Mouse (Mus musculus): ENCODE results near the gene Rorb. TPM values are rescaled to one million over a fixed set of nuclear protein-coding genes. Genes with fewer than 3 reads are reported as not detected.

The Rorb gene
- not detected in 3 replicates for total RNA-seq (2017)

DNA sequence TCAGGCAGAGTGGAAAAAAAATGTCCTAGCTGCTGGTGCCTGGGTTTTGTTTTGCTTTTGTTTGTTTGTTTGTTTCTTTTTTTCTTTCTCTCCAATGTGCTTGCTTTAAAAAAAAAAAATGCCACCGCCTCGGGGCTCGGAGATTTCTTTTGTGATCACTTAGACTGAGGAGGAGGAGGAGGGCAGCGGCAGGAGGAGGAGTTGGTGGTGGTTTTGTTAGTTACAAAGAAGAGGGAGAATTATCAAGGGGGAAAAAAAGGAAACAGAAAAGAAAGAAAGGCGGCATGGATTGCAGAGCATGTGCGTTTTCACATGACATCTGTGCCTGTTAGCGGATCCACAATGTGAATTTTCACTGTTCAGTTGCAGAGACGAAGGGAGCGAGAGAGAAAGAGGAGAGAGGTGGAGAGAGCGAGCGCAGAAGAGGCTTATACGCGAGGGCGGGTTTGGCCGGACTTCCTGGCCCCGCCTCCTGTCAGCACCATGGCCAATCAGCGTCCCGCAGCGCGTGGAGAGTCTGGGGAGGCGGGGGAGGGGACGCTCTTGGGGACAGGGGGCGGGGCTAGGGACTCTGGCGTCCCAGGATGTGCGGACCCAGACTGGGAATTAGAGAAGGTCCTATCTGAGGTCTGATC is at the start of gene Rorb:
Rorb (minus strand) TSS at position 404 of the 635 bp plus-strand sequence.
- ATAC-seq (replicated peaks; ENCODE audit: insufficient number of reproducible peaks, low FRiP score, low TSS enrichment, poor library complexity, severe bottlenecking), result no peak

DNA sequence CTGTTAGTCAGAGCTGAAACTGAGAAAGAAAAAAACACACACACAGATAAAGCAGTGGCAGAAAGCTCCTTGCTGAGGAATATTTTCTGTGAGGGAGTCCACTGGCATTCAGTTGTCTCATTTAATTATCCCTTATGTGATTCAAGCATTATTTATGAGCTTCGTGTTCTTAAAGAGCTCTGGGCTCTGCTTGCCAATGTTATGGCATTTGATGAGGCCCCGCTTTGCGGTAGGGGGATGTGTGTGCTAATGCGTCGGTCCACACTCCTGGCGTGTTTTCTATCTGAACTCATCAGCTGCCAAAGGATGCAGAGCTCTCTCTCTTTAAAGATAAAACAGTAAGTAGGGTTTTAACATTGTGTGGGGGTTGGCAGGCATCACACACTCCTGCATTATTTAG is 37.9 kb upstream of the Rorb start:
- no peak for ATAC-seq (replicated peaks; ENCODE audit: insufficient number of reproducible peaks, low FRiP score, low TSS enrichment, poor library complexity, severe bottlenecking)

DNA sequence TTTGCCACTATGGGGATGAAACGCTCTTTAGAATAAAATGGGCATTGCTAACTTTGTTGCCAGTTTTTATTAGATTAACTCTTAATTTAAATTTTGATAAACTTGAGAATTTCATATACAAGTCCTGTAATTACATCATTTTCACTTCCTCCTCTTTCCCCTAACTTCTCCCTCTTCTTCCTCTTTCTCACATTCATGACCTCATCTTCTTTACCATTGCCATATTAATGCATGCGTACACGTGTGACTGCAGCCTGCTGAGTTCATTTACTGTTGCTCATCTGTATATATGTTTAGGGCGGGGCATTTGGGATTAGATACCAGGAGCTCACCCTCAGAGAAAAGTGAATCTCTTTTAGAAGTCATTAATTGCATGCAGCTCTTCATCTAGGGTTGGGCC is 33.5 kb upstream of the Rorb start:
- ATAC-seq (replicated peaks; ENCODE audit: insufficient number of reproducible peaks, low FRiP score, low TSS enrichment, poor library complexity, severe bottlenecking), result no peak

DNA sequence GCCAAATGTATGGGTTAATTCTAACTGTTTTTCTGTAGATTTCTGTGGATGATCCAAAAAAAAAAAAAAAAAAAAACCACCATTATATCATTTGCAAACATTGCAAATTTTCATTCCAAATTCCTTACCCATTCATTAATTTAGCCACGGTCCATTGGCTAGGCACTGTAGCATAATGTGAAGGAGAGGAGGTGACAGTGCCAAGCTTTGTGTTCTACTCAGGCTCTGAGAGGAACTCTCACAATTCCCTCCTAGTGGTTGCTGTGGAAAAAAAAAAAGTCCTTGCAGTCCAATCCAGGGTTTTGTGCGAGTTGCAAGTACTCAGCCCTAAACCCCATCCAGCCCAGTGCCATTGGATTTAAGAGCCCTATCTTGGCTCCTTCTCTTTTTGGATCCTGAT is 25.9 kb upstream of the Rorb start:
- no peak for ATAC-seq (replicated peaks; ENCODE audit: insufficient number of reproducible peaks, low FRiP score, low TSS enrichment, poor library complexity, severe bottlenecking)

DNA sequence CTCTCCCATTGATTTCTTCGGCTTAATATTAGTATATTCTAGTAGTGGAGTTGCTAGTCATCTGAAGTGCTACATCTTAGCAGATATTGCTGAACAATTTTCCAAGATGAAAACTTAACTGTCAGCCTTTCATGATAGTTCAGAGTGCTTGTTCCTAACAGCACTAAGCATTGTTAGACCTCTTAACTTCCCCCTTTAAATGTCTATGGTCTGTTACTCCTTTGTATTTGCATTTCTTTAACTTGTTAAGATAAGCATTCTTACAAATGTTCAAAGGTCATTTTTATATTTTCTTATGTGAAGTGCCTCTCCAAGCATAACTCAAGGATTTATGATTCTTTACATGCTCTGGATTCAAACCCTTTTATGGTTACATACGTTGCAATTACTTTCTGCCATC is 24.8 kb upstream of the Rorb start:
- ATAC-seq (replicated peaks; ENCODE audit: insufficient number of reproducible peaks, low FRiP score, low TSS enrichment, poor library complexity, severe bottlenecking), result no peak

DNA sequence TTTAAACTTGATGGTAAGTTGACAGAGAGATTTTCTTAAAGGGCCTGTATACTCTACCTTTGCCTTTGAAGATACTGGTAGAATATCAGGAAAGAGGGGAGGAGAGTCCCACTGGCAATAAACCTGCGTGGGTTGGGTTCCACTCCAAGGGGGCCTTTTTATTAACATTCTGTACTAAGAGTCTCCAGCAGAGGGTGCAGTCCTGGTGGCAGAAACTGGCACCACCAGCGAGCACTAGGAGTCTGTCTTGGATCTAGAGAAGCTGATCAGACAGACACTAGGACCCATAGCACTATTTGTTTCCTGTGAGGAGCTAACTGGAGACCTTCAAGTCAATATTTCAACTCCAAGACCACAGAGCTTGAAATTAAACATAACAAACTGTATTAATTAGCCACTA is 11.3 kb upstream of the Rorb start:
- no peak for ATAC-seq (replicated peaks; ENCODE audit: insufficient number of reproducible peaks, low FRiP score, low TSS enrichment, poor library complexity, severe bottlenecking)

DNA sequence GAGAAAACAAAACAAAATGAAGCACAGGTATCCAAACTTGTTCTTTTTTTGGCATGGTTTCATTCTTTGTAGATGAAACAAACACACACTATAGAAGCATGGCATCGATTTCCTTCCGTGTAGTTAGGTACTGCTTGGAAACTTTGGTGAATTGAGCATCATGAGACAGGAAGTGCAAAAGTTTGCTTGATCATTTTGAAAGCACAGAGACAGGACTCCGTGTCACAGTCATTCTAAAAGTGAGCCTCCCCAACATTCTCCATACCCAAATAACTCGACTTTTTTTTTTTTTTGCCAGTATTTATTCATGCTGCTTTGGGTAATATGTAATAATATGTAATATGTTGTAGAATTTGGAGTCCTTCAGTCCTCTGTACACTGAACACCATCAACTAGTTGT is 1.2 kb upstream of the Rorb start:
- no peak for ATAC-seq (replicated peaks; ENCODE audit: insufficient number of reproducible peaks, low FRiP score, low TSS enrichment, poor library complexity, severe bottlenecking)

DNA sequence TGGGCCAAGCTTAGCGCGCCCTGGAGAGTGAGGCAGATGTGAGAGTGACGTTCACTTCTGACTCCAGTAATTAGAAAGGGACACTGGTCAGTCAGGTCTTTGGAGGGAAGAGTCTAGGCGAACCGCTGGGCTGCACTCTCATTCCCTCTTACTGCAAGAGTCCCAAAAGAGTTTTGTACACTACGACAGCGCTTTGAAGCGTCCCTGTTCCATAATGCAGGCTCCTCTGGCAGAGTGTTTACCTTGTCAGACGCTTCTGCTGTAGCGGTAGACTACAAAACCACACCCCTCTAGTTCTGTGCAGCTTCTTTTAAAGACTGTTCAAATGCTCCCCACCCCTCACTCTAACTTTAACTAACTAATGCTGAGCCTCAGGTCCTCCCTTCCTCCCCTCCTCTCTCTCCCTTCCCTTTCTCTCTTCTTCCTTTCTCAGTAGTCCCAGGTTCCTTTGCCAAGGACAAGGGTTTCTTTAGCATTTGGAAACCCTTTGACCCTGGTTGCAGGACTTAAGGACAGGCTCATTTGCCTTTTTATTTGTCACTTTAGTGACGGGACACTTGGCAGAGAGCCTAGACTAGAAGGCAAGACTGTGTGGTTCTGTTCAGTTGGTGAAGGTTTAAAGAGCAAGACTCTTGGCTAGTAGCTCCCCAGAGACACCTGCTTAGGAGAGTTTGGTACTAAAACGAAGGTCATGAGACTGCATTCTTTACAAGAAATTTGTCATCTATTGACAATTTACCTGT is 603 bp upstream of the Rorb start:
- ATAC-seq (replicated peaks; ENCODE audit: insufficient number of reproducible peaks, low FRiP score, low TSS enrichment, poor library complexity, severe bottlenecking), result no peak

DNA sequence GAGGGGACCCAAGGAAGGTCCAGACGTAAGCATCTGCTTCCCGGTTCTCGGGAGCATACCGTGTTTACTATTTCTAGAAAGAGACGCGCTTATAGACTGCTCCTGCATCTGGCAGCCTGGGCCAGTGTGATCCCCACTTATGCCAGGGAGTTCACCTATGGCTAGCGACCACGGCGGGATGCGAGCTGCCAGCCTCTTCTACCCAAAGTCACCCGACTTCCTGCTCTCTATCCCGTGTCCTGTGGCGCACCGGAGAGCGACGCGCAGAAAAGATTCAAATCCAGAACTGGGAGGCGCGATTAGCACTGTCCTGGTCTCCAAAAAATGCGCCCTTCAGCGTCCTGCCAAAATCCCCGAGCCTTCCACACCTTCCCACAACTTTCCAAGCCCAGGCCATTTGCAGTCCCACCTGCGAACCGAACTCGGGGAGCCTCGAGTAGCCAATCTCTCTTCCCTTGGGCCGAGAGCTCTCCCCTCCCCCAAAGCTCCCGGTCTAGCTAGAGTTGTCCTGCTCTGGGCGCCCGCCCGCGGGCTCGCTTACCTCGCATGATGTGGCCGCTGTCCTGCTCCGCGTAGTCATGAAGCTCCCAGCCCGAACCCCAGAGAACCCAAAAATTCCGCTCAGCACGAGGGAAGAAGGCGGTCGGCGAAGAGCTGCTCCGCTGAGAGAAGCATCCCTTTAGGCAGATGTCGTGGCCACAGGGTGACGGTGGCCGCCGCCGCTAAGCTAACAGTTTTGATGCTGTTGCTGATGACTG is 806 bp downstream of the Rorb start:
- ATAC-seq (replicated peaks; ENCODE audit: insufficient number of reproducible peaks, low FRiP score, low TSS enrichment, poor library complexity, severe bottlenecking), result no peak

DNA sequence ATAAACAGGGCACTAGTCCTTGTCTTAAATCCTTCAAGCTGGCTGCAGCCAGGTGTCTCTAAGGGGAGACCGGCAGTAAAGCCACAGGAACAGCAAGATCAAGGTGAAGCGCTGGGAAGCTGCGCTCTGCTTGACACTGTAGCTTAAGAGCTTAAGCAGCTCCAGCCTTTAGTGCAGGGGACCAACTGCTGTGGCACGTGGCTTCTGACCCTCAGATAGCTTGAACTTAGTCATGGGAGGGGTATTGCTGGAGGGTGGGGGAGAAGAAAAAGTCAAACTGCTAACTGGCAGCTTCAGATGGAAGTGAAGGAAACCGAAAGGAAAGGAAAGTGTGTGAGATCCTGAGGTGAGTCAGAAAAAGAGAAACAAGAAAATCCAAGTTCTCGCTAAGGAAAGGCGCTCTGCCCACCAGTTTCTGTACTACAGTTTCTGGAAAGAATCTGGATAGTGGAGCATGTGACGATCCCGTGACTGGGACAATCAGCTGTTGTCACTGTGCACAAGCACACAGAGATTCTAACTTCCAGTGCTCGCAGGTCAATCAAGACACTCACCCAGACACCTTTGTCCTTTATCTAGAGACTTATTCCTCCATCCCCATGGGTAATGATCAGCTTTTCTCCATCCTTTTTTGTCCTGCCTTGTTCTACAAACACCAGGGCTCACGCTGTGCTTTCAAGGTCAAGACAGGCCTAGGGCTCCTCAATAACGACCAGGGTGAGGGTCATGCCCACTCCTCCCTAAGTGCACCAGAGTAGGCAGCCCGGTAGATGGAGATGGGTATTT is 2.2 kb downstream of the Rorb start:
- ATAC-seq (replicated peaks; ENCODE audit: insufficient number of reproducible peaks, low FRiP score, low TSS enrichment, poor library complexity, severe bottlenecking), result no peak

DNA sequence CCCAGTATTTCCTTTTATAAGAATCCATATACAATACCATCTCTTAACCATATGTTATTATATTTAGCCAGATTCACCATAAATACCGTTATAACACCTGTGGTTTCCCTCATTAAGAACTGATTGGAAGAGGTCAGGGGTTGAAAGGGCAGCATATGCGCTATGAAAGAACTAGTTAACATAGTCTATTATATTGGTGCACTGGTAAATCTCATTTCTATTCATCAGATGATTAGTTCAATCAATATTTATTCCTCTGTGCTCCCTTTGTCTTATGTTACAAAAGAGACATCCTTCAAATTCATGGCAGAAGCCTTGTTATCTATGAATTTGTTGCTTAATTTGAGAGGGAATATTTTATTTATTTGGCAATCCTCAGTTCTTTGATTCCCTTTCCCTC is 6.4 kb downstream of the Rorb start:
- ATAC-seq (replicated peaks; ENCODE audit: insufficient number of reproducible peaks, low FRiP score, low TSS enrichment, poor library complexity, severe bottlenecking), result no peak

DNA sequence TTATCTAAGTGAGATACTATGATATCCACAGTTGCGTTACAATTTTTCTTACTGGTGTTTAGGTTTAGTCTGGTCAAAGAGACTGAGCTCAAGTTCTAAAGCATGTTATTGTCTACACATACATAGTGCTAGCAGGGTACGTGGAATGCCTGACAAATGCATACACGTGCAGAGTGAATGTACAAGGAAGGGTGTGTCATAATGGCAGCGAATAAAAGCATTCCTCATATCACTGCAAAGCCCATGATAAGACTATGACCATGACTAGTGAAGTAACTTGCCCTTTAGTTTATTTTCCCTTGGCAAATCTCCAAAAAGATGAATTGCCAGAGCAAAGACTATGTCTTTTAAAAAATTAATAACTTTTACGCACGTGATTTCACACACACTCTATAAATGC is 13.8 kb downstream of the Rorb start:
- no peak for ATAC-seq (replicated peaks; ENCODE audit: insufficient number of reproducible peaks, low FRiP score, low TSS enrichment, poor library complexity, severe bottlenecking)

DNA sequence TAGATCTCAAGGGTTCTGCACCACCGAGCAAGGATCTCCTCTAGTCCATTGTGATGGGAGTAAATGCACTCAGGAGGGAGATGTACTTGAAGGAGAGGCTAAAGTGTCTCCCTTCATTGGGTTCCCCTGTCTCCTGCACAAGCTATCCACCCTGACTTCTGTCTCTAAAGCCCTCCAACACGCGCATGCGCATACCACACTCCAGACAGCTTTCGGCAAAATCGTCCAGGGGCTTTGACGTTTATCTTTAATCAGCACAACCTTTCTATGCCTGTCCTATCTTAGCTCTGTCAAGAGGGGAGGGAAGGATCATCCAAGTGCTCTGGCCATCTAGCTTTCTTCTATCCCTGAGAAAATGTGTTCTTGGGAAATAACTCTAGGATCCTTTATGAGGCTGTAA is 21.6 kb downstream of the Rorb start:
- no peak for ATAC-seq (replicated peaks; ENCODE audit: insufficient number of reproducible peaks, low FRiP score, low TSS enrichment, poor library complexity, severe bottlenecking)

DNA sequence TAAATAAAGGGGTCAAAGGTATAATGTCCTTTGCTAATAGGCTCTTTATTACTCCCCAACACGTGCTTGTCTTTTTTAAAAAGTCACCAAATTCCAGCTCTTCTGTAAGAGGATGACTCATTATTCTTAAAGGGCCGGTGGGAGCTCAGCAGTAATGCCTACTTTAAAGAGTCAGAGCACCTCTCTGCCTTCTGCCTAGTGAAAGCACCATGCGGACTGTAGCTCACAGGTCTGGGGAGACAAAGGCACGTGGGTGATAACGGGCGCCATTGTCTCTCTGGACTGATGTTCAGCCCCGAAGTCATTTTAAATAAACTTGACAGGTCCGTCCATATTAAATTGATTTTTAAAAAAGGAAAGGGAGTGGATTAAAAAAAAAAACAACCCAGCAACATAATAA is 33.1 kb downstream of the Rorb start:
- no peak for ATAC-seq (replicated peaks; ENCODE audit: insufficient number of reproducible peaks, low FRiP score, low TSS enrichment, poor library complexity, severe bottlenecking)

DNA sequence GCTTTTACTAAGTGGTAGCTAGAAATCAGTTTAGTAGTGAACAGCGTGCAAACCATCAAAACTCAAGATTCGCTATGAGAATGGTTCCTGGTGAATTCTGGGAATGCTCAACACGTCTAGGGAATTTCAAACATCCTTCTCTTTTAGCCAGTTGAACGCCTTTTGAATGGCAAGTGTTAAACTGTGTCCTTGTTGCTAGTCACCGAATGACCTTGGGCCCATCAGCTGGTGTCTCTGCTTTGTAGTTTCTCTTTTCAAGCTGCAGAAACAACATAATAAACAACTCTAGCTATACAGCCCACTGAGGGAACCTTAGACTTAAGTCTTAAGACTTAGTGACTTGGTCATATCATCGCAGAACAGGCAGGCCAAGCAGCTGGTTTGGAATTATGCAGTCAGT is 36.2 kb downstream of the Rorb start:
- ATAC-seq (replicated peaks; ENCODE audit: insufficient number of reproducible peaks, low FRiP score, low TSS enrichment, poor library complexity, severe bottlenecking), result no peak

DNA sequence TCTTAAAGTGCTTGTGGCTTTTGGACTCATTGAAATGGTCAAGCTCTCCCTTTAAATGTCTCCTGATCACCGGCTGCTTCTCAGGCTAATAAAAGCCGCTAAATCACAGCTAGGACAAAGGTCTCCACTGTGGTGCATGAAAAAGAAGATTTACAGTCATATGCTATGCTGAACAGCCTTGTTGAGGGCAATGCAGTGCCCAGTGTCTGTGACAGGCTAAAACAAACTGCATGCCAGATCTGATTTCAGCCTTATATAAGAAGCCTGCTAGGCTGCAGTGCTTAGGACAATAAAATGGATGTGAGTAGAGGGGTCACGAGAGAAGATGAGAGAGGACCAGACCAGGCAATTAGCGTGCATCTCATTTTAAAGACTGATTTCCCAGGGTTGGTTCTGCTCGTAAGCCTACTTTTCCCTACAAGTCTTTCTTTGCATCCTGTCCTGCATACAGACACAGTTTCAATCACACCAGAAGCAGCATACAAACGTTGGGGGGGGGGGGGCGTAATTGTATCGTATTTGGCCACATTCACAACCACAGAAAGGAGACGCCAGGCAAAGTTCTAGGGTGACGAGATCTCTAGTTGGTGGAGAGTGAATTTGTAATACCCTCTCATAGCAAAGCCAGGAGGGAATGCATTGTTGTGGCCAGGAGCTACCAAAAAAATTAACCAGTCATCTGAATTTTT is 52.1 kb downstream of the Rorb start:
- ATAC-seq (replicated peaks; ENCODE audit: insufficient number of reproducible peaks, low FRiP score, low TSS enrichment, poor library complexity, severe bottlenecking), result no peak

DNA sequence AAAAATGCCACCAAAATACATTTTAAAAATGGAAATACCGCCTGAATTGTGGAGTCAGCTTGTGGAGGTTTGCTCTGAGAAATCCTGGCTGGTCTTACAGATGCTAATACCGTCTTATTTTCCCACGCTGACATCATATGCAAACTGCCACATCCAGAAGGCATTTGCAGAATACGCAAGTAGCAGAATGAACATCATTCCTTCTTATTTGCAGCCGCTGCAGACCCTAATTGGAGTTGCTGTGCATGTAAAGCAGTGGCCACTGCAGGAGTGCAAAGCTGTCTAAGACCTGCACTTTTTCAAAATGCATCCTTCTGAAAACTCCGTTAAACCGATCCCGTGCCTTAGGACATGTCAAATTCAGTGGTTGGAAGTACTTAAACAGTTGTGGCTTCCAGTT is 52.8 kb downstream of the Rorb start:
- no peak for ATAC-seq (replicated peaks; ENCODE audit: insufficient number of reproducible peaks, low FRiP score, low TSS enrichment, poor library complexity, severe bottlenecking)

DNA sequence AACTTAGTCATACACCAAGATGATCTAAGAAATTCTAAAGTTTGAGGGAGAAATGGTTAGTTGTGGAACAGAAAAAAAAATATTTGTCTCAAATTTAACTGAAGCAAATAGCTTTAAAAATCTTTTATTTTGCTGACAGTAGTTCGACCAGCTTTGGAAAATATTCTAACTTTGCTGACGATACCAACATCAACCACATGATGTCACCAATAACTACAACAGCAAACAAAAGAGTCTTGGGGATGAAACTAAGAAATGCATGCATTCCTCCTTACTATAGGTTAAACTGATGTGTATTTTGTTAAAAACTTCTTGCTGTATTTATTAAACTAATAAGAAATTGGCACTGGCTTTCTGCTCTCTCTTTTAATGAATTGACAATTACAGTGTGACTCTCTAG is 67.9 kb downstream of the Rorb start:
- no peak for ATAC-seq (replicated peaks; ENCODE audit: insufficient number of reproducible peaks, low FRiP score, low TSS enrichment, poor library complexity, severe bottlenecking)

DNA sequence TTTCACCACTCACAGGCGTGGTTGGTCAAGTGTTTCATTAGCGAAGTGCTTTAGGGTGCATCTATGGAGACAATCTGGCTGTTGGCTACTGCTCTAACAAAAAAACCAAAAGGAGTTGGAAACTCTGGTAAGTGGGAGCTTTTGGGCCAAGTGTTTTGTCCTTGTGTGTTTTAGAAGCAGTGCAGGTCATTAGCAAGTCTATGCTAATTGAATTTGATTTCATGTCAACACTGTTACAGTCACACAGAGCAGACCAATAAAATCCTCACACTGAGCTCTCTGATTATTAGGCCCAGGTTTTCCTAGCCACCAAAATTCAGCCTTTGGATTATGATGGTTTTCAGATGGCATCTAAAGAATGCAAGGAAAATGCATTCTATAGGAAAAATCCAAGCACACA is 70.2 kb downstream of the Rorb start:
- no peak for ATAC-seq (replicated peaks; ENCODE audit: insufficient number of reproducible peaks, low FRiP score, low TSS enrichment, poor library complexity, severe bottlenecking)

Data from monocyte, adult 5-6 weeks (primary cell).